Mouse (Mus musculus) heart, adult 2 months (tissue): ENCODE results near the gene Actl6b.

Experiments used
- CTCF ChIP-seq: fragments of 200-600 bp; IDR thresholded peaks from 2 replicates; pipeline ENCODE4 v1.8.1; 2022; ENCODE audit warnings: antibody characterized with exemption, mild to moderate bottlenecking, moderate library complexity
- POLR2A ChIP-seq: fragments of 200-500 bp; IDR thresholded peaks from 2 replicates; pipeline ENCODE4 v1.6.1; 2011; ENCODE audit warnings: mild to moderate bottlenecking, low read depth, low read length, control low read depth; ENCODE audit not compliant: insufficient read depth

DNA sequence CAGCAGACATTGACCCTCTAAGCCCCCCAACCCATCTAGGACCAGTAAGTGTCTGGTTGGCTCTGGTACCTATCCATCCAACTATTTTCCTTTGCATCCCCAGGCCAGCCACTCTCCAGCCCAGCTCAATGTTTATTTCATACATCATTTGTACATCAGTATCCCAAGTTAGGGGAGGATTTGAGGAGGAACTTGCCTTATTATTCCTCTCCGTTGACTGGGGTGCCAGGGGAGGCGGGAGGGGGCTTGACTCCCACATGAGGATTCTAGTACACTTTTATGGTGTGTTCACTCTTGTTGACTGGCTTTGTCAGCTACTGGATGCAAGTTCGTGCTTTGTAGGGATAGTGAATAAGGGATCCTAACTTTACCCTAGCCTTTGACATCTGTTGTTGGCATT lies 41.6 kb upstream of the Actl6b start:
- TF ChIP-seq CTCF (no peak), POLR2A (no peak)
